Mouse (Mus musculus) mouse trophoblast stem cell (cell line): ENCODE measurements around the gene Mgp.
"Not testable (repeated sequence)": the region's sequence is repeated elsewhere in the genome, so short reads cannot be mapped to it uniquely, and the experiment has no call there.

Experiments
- in situ Hi-C, 2 experiments: fragments of 300-500 bp; cut with MseI, MboI; formaldehyde crosslinking; loops; 2 replicates in 1 of 2; 3 replicates in 1 of 2; pipeline ENCODE4 v1.15.1; 2025

The Mgp gene

DNA sequence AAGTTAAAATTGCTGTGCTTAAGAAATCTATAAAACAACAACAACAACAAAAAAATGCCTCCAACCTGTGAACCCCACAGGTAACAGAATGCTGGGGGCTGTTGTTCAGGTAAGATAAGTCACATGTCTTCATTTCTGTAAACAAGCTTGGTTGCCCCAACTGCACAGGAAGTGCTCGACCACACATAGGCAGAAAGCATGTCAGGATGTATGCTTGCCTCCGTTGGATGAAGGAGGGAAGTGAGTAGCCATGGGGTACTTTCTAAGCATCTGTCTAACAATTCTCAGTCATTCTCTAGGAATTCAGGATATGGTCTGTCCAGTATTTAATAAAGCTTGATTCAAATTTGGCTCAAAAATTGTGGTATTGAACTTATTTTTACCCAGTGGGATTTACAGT lies 23.3 kb upstream of the Mgp start:
- in situ Hi-C loops: no loop called here

DNA sequence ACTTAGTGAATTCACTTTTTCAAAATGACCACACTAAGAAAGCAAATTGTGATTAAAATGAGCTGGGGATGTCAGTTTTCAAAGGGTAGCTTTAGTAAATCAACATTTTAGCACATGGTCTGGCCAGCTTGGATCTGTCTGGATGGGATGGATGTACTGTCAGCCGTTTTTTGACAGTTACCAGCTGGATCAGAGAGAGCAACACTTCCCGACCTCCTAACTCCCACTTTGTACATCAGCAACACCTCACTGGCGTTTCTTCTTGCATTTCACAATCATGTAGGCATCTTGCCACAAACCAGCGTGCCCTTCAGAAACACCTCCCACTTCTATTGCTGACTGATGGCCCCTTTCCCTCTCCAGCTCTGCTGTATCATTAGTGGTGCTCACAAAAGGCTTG lies 22.6 kb upstream of the Mgp start:
- in situ Hi-C loops: no loop called here

DNA sequence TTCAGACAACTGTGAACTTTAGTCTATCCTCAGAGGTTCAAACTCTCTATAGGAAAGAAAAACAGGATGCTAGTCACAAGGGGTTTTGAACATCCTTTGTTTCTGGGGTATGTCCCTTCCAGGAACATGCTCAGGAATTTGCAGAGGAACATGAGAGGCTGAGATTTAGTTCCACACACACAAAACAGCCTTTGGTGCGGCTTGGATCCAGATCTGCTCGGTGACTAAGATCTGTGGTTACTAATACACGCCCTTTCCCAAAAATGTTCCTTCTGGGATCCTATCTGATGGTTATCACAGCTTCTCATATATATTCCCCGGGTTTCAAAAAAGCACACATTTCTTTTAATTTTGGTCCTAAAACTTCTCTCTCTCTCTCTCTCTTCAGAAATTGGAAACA lies 22.2 kb upstream of the Mgp start:
- in situ Hi-C loops: no loop called here

DNA sequence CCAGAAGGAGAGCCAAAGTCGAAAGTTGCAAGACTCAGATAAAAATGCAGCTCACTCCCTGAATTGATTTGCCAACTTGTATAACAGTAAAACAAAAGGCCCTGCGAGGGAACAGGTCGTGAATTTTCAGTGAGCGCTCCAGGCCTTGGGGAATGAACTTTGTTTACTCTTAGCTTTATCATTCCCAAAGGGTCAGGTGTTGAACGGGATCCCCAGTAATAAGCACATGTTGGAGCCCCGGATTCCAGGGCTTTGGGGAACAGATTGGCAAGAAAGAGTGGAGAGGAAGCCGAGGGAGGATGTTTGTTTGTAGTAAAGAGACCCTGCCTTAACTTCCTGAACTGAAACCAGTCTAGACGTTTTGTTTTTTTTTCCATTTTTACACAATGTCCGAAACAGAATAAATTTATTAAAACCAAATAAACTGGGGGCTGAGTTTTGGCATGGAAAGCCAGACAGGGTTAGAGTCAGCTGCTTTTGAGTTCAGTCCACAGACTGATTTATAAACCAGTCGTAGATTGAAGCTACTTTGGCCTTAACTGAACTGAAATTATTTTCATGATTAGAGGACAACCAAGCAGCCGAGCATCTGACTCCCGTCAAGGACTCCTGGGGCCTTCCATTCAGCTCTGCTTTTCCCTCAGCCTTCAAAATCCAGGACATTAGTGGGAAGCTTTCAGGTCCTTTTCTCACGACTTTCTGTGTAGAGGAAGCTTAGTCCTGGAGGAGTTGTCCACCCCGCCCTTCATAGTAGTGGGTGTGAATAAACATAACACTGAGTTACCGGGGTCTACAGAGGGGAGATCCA lies 19.1 kb upstream of the Mgp start:
- in situ Hi-C loops: no loop called here

- in situ Hi-C loops: no loop called here
Measured at GRCm38 (mm10) chr6:136892002-136892401, 16.4 kb upstream of the Mgp start.

DNA sequence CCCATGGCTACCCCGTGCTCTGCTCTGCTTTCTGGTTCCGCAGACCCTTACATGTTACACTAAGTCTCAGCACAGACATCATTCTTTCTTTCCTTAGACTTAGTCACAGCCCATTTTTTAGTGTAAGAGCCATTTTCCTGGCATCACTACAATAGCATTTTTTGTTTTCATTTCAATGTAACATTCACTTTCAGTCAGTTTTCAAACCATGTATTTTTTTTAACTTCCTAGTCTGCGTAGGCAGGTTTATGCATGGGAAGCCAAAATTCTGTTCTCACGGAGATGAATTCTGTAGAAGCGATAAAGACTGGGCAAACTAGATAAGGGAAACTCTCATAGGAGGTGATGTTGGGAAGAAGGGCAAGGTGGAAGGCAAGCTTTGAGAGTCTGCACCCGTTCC lies 13.9 kb upstream of the Mgp start:
- in situ Hi-C loops: no loop called here

DNA sequence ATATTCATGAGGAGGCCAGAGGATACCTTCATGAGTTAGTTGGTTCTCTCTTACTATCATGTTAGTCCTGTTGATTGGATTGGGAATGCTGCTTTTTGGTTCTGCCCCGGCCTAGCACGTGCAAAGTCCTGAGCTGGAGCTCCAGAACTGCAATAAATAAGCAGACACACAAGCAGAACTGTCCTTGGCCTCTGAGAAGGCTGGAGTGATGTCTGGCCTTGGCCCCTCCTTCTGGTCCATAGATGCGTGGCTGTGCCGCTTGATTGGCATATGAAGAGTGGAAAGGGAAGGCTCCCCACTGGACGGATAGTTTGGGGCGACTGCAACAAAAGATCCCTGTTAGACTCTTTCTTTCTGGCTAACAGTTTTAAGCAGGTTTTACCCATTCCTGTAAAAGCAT lies 13.4 kb upstream of the Mgp start:
- in situ Hi-C loops: no loop called here

- in situ Hi-C loops: no loop called here
Measured at GRCm38 (mm10) chr6:136887854-136888253, 12.2 kb upstream of the Mgp start.

DNA sequence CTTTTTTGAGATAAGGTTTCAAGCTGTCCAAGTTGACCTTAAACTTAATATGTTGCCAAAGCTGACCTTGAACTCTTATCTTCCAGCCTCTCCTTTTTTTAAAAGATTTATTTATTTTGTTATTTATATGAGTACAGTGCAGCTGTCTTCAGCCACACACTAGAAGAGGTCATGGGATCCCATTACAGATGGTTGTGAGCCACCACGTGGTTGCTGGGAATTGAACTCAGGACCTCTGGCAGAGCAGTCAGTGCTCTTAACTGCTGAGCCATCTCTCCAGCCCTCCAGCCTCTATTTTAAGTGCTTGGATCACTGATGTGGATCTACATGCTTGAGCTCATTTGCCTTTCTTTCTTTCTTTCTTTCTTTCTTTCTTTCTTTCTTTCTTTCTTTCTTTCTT lies 9.1 kb upstream of the Mgp start:
- in situ Hi-C loops: not testable (repeated sequence)

DNA sequence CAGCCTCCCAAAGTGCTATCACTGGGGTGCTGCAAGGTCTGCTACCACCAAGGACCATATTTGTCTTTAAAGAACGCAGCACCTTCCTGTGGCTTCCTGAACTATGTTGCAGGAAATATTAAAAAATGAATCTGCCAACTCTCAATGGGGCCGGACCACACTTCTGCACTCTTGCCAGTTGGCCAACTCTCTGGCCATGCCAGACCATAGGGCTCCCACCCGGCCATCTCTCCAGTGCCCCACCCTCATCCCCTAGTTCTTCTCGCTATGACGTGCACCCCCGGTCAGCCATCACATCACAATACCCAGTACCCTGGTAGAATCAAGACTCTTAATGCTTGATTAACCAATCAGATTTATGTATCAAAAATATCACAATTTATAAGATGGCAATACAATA lies 8.3 kb upstream of the Mgp start:
- in situ Hi-C loops: no loop called here

- in situ Hi-C loops: no loop called here
Measured at GRCm38 (mm10) chr6:136883431-136883915, 7.8 kb upstream of the Mgp start.

GRCm38 (mm10) chr6:136881678-136882077 lies 6.1 kb upstream of the Mgp start:
- in situ Hi-C loops: no loop called here

- in situ Hi-C loops: no loop called here
Measured at GRCm38 (mm10) chr6:136874599-136874998, 1.0 kb downstream of the Mgp start.

DNA sequence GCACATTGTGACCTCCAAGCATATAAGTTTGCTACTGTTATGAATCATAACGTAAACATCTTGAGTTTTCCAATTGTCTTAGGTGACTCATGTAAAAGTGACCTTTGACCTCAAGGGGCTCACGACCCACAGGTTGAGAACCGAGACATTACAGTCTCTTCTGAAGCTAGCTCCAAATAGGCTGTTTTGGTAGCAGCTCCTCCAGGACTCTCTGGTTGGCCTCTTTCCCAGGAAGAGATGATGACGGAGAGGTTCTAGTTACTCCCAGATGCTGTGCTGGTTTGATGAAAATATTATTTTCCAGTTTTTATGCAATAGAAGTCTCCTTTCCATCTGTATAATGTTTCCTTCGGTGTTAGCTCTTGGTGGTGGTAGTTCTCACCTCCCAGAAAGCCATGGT lies 6.7 kb downstream of the Mgp start:
- in situ Hi-C loops: loop anchor here in 1 of 2 experiments (10.0 kb wide), 1 partner anchor 96 kb away; no protein-coding TSS in a partner anchor

DNA sequence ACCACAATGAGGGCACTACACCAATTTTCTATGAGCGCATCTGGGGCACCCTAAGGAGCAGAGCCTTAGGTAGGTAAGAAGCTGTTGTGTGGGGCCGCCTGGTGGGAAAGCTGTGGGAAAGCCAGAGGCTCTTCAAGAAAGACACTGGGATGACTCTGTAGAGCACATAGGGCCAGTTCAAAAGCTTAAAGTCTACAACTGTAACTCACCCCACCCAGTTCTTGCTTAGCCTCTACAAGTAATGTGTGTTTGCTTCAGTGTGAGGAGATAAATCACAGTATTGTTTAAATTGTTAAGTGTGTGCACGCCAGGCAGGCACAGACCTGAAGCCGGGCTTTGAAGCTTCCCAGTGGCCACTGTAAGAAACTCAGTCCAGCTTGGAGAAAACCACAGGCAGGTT lies 9.5 kb downstream of the Mgp start:
- in situ Hi-C loops: loop anchor here in 1 of 2 experiments (10.0 kb wide), 1 partner anchor 99 kb away; no protein-coding TSS in a partner anchor

DNA sequence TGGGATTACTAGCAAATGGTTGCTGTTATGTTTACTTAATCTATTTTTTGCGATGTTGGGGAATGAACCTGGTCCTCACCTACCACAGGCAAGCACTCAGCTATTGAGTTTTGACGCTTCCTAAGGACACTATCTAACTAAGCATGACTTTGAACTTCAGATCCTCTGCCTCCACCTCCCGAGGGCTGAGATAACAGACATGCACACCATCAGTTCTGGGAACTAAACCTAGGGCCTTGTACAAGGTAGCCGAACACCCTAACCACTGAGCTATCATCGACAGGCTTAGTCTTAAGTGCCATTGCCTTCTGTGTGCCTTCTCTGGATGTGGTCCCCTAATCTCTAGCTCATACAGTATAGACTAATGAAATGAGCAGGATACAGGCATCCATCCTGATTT lies 10.3 kb downstream of the Mgp start:
- in situ Hi-C loops: loop anchor here in 1 of 2 experiments (10.0 kb wide), 1 partner anchor 99 kb away; no protein-coding TSS in a partner anchor

DNA sequence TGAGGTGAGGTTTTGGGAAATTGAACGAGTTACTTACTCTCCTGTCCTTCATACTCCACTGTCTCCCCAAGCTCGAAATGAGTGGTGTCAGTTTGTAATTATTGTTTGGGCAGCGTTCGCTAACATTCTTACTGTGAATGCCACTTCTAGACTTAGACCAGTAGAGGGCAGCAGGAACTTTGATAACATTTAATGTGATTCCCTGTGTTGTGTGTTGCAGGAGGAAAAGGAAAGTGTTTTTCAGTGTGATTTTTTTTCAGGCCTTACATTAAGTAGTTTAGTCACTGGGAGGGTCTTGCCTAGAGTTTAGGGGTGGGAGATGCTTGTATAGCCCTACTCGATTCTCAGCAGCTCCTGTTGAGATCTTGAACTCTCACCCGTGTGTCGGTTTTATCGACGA lies 14.6 kb downstream of the Mgp start:
- in situ Hi-C loops: loop anchor here (5.0 to 10.0 kb wide), 3 partner anchors 61 to 106 kb away; partner anchors contain the start of genes Erp27 (in 1 of the 2) and Pde6h (in 1 of the 2)

DNA sequence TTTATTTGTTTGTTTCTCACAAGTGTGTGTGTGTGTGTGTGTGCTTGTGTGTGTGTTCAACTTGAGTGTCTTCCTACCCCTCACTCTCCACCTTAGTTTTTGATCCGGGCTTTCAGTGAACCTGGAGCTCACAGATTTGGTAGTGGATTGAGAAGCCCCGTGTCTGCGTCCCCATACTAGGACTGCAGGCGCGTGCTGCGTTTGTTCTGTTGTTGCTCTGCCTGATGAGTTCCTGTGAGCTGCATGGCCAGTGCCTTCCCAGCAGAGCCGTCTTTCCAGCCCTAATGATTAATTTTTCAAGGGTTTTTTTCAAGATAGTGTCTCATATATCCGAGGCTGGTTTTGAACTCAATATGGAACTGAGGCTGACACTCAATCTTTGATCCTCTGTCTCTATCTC lies 17.2 kb downstream of the Mgp start:
- in situ Hi-C loops: no loop called here

GRCm38 (mm10) chr6:136857873-136858260 lies 17.8 kb downstream of the Mgp start:
- in situ Hi-C loops: no loop called here

GRCm38 (mm10) chr6:136857186-136857872 lies 18.3 kb downstream of the Mgp start, which contains the start of gene Art4:
Gene Art4, minus strand, starts transcription at chr6:136857733.
- in situ Hi-C loops: no loop called here

GRCm38 (mm10) chr6:136856071-136856636 lies 19.5 kb downstream of the Mgp start:
- in situ Hi-C loops: no loop called here

- in situ Hi-C loops: no loop called here
Measured at GRCm38 (mm10) chr6:136855183-136855582, 20.4 kb downstream of the Mgp start.
